Mouse (Mus musculus) layer of hippocampus, postnatal 25 days (tissue): Measurements from ENCODE around the gene Mmp15. TPM values are rescaled to one million over a fixed set of nuclear protein-coding genes. Genes with fewer than 3 reads are reported as not detected.
"Not testable (repeated sequence)": the region's sequence is repeated elsewhere in the genome, so short reads cannot be mapped to it uniquely, and the experiment has no call there.

Source experiments
- DNase-seq, 2 experiments: peaks; one replicate each; pipeline ENCODE4 v3.0.0; 2022; ENCODE audit warnings: mixed read lengths in 2 of 2, low spot score in 1 of 2; ENCODE audit errors: extremely low spot score in 1 of 2
- total RNA-seq, 2 experiments: library from RNA; stranded (reverse); gene quantifications; 2 replicates each; pipeline ENCODE4 v1.2.3; 2021

Gene Mmp15
- total RNA-seq, 2 experiments from 2014 or later: 22.4 to 26.0 TPM

DNA sequence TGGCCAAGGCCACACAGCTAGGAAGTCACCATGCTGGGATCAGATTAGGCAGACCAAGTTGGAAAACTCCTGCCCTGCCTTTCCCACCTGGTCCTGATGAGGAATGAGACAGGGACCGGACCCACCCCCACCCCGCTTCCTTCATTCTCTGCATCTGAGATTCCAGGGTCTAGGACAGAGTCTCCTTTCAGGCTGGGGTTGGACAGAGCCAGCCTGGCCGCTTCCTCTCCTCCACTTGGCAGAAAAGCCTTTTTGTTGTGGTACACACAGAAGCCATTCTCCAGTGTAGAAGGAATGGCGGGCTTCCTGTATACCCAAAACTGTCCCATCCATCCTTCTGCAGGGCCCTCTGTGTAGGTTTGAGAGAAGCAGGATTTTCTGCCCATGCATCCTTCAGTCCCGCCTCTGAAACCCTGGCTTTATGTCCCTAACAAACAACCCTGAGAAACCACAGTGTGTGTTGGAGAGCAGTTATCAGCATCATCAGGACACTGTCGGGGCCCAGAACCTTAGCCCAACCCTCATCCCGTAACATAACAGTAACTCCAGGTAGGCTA is 23.4 kb downstream of the Mmp15 start:
- no peak for DNase-seq

DNA sequence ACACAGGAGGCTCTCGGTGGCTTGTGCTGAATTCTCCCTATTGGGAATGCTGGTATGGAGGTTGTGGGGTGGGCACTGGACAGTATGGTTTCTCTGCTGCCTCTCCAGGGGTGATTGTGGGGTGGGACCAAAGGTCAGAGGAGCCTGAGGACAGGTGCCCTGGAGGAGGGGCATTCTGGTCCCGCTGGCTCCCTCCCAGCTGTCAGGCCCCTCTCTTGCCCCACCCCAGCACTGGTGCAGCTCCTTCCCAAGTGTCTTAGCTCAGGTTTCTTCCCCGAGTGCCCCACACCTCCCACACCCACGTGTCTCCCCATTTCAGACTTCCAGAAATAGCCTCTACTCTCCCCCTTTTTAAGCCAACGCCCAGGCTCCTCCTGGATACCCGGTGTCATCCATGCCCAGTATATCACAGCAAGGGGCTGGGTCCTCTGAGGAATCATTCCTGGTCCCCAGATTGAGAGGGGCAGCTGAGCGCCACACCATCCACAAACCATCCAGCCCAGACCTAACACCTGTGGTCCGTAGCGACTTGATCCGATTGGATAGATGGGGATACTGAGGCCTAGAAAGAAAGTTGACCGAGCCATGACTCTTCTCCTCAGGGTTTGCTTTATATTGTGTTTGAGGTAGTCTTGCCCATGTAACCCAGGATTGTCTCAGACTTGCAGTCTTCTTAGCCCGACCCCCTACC is 24.4 kb downstream of the Mmp15 start:
- DNase-seq: no peak

DNA sequence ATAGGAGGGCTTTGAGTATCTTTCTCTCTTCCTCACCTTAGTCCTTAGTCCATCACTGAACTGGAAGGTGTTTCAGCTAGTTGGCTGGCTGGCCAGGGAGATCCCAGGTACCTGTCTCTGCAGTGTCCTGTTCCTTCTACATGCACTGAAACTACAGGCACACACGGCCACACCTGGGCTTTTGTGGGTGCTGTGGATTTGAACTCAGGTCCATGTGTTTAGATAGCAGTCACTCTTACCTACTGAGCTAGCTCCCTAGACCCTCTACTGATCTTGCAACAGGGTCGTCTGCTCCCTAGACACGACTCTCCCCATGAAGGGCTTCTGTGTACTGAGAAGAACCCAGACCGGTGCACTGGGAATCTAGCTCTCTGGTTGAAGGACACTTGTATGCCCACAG is 25.0 kb downstream of the Mmp15 start:
- DNase-seq: no peak

DNA sequence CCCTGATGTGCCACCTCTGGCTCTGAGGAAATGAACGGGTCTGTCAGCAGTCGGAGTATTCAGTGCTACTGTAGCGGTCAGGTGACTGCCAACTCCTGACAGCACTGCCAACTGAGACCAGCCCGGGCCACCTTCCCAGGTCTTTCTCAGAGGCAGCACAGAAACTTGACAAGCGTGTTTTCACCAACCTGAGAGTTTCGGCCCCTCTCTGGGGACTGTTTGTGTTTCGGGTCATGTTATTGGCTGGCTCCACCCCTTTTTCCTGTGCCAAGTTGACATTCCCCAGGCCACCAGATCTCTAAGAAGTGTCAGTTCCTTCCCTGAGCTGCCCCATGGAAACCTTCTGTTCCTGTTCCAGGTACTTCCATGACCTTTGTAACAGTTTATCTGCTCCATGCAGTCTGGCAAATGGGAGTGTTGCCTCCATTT is 25.8 kb downstream of the Mmp15 start:
- DNase-seq: no peak

DNA sequence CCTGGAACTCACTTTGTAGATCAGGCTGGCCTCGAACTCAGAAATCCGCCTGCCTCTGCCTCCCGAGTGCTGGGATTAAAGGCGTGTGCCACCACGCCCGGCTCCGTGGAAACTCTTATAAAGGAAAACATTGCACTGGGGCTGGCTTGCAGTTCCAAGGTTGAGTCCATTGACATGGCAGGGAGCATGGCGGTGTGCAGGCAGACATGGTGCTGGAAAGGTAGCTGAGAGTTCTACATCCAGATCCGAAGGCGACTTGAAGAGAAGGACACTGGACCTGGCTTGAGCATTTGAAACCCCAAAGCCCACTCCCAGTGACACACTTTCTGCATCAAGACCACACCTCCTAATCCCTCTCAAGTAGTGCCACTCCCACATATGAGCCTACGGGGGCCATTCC is 26.9 kb downstream of the Mmp15 start:
- not testable (repeated sequence) for DNase-seq

DNA sequence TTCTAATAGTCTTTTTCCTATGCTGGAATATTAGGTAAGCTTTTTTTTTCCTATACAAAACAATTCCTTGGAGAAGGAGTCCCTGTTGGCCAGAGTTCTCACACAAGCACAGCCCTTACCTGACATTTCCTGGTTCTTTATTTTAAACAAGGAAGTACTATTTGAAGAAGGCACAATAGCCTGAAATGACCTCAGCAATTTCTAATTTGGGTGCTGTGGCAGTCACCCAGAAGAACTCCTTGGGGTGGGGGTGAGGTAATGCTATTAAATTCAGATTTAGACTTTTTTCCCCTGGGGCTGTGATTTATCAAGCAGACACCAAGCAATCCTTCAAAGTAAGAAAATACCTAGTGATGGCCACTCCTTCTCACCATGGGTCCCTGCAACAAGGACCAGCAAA is 28.9 kb downstream of the Mmp15 start:
- no peak for DNase-seq

DNA sequence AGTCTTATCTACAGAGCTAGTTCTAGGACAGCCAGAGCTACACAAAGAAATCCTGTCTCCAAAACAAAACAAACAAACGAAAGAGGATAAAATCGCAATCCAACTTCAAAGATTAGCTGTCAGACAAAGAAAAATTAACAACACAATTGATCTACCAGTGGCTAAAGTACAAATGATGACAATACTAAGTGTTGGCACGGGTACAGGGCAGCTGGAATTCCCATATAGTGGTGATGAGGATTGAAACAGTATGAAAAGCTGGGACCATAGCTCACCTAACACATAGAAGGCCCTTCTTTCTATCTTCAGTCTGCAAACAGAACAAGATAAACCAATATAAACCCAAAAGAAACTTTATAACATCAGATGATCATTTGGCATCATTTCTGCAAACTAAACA is 29.5 kb downstream of the Mmp15 start:
- no peak for DNase-seq

DNA sequence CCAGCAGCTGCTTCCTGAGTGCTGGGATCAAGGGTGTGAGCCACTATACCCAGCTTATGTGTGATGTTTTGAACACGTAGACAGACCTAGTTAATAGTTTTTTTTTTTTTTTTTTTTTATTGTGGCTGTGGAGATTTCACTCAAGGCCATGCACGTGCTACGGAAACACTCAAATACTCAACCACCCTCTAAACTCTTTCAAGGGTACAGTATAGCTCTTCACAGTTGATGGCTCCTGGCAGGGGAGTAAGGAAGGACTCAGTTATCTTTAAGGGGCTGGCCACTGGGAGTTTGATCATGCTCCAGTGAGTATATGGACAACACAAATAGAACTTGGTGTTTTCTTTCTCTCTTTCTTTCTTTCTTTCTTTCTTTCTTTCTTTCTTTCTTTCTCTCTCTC is 32.4 kb downstream of the Mmp15 start:
- DNase-seq: no peak

DNA sequence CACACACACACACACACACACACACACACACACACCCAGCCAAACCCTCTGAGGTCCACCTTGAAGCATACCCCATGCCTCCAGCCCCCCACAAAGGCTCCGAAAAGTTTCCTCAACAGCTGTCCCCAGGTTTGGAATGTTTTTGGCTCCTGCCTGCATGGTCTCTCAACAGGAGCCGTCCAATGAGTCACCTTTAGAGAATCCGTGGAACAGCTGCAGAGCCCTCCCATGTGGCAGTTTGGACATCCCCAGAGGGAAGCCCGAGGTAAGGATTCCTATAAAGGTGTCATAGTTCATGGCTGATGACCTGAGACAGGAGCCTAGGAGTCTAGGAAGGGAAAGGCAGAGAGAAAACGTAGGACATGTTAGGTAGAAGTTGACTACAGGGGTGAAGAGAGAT is 34.0 kb downstream of the Mmp15 start:
- no peak for DNase-seq

DNA sequence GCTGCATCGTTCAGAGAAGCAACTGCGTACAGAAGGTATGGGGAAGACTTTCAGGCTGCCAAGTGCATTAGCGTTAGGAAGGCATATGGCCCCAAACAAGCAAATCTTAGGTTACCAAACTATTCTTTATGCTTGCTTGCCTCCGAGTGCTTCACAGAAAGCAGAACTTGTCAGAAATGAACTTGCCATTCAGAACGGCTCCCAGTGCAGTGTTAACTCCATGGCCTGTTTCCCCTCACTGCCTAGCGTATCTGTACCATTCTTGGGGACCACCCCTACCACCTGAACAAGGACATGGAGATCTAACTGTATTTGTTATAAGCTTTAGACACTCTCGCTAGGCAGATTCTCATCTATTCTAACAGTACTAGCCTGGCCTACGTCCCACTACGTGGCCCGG is 35.2 kb downstream of the Mmp15 start:
- DNase-seq: no peak

DNA sequence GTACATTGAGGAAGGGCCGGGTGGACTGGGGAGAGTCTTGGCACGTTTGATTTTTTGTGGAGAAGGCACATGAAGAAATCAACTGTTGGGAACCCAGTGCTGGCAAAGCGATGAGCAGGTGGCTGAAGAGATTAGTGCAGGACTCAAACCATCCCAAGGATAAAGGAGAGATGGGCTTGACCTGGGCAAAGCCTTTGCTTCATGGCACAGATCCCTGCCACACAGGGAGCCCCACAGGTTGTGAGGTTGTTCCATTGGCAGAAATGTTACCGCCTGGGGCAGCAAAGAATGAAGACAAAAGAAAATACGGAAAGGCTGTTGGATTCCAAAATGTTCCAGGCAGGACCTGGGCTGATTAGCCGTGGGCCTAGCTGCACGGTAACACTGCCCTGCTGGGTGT is 35.9 kb downstream of the Mmp15 start:
- DNase-seq: no peak

DNA sequence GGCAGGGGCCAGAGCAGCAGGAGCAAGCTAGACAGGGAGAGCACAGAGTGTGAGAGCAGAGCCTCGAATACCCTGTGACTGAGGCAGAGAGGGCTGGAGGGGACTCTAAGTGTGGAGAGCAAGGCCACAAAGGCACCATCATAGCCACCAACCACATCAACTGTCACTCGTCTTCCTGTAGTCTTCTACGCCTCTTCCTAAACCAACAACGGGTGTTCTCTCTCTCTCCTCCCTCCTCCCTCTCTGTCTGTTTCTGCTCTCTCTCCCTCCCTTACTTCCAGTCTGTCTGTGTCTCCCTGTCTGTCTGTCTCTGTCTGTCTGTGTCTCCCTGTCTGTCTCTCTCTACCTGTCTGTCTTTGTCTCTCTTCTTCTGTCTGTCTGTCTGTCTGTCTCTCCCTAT is 38.2 kb downstream of the Mmp15 start:
- no peak for DNase-seq

DNA sequence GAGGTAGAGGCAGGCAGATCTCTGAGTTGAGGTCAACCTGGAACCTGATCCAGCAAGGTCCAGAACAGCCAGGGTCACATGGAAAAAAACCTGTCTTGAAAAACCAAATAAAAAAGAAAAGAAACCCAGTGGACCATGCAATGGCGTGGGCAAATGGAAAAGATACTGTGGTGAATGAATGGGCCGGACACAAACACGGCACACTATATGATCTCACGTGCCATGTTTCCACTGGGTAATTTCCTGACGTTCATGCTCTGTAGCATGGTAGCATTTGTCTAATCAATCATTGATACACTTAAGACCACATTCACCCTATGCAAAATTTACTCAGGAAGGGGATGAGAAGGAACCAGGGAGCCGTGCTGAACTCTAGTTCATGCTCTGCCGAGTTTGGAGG is 39.0 kb downstream of the Mmp15 start:
- DNase-seq: no peak

DNA sequence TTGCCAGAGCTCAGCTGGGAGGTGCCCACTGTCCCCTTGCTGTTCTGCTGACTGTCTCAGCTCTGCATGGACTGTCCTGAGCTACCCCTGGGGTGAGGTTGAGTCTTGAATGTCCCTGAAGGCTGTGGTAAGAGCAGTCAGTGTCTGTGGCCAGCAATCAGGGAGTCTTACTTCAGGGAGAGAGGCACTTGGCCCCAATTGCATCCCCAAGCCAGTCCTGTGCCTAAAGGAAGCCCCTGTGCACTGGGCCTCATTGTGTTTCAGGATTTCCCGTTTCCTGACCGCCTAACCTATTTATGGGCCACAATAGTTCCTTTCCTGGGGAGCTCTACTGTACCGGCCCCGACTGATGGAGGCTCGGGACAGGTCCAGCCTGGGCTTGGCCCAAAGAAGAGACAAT is 40.5 kb downstream of the Mmp15 start:
- DNase-seq: no peak

DNA sequence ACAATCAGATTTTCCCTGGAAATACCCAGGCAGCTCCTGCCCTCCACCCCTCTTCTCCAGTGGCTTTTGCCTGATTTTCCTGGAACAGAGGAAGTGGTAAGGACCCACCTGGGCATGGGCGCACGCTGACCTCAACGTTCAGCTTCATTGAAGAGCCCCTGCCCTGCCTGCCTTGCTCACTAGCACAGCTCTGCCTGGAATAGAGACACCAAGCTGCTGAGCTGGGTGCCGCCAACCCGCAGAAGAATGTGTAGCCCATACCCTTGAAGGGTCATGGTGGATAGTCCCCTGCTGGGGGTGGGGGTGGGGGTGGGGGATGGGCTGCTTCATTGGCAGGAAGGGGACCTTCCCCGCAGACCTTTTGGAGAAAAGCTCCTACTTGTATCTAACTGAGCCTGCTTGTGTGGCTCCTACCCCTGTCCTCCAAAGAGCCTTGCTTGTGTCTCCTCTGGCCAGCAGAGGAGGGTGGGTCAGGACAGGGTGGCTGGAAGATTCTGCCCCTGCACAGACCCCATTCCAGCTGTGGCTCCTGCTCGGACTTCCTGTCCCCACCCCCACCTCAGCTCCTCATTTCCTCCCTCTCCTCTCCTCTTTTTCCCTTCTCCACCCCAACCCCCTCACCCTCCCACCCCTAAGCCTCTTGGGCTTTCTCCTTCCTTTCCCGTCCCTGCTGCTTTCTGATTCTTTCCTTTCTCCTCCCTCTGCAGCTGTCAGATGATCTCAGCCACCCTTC is 43.3 kb downstream of the Mmp15 start:
- DNase-seq: no peak

DNA sequence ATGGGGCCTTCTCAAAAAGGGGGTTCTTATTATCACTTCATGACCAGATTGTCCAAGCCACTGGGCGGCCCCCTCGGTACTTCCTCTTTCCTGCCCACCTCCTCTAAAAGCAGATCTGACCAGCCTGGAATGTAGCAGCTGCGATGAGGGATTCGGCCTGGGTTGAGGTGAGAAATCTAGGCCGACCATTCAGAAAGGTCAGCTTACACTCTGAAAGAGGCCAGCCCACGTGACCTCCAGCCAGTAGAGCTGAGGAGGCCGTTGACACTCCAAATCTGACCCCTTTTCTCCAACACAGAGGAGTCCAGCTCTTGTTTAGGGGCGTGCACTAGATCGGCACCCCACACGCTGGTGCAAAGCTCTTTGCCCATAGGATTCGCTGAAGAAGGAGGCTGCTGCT is 44.7 kb downstream of the Mmp15 start:
- DNase-seq: no peak

DNA sequence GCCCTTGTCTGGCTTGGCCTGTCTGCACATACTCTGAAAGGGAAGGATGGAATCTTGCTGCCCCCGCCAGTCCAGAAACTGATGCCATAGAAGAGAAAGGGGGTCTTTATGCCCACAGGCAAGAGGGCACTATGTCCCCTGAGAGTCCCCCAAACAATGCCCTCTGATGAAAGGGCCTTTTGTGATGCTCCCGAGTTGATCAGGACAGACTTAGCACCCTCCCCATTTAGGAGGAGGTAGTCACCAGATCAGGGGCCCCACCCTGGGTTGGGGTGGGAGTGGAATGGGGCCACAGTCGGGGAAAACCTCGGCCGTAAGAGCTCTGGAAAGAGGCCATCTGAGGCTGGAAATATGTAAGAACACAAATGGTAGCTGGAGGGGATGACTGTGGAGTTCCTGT is 45.1 kb downstream of the Mmp15 start:
- no peak for DNase-seq

DNA sequence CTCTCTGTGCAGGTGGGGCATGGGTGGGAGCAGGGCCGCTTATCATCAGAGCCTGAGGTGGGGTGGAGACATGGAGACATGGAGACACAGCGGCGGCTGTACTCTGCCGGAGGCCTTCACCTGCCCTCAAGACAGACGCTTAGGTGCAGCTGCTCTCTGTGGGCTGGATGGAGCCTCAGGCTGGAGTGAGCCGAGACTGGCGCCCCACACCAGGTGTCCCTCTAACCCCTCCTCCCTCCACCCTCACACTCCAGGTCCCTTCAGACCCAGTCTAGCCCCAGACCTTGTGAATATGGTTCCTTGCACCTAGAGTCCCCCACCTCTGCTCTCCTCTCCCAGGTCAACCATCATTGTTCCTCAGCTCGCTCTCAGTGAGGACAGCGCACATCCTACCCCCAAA is 47.1 kb downstream of the Mmp15 start:
- no peak for DNase-seq

DNA sequence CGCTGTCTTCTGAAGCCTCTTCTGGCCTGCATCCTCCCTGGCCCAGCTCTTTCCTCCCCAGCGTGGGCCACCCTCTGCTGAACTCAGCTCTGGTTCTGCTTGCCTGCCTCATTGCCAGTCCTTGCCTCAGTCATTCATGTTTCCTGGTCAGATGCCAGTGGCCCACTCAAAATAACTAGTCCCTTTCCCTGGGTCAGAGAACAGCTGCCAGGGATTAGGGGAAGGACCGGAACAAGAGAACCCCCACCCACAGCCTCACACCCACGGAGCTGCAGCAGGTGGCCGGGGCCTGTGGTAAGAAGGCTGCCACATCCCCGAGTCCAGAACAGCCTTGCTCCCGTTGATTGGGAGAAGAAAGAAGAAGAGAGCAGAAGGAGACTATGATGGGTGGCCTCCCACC is 49.0 kb downstream of the Mmp15 start:
- no peak for DNase-seq

DNA sequence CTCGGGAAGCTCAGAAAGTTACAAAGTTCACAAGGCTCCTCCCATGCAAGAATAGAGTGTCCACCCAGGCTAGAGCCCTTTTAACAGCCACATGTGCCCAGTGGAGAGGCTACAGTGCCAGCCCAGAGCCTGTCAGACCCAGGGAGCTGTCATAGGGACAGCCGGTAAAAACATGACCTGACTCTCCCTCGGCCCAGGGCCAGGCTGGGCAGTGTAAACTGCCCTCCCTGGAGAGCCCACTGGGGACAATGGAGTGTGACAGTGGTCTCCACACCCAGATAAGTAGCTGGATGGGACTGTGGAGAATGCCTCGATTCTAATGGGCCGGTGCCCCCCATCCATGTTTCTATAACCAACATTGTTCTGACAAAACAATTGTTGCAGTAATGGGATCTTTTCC is 57.5 kb downstream of the Mmp15 start:
- DNase-seq: no peak

DNA sequence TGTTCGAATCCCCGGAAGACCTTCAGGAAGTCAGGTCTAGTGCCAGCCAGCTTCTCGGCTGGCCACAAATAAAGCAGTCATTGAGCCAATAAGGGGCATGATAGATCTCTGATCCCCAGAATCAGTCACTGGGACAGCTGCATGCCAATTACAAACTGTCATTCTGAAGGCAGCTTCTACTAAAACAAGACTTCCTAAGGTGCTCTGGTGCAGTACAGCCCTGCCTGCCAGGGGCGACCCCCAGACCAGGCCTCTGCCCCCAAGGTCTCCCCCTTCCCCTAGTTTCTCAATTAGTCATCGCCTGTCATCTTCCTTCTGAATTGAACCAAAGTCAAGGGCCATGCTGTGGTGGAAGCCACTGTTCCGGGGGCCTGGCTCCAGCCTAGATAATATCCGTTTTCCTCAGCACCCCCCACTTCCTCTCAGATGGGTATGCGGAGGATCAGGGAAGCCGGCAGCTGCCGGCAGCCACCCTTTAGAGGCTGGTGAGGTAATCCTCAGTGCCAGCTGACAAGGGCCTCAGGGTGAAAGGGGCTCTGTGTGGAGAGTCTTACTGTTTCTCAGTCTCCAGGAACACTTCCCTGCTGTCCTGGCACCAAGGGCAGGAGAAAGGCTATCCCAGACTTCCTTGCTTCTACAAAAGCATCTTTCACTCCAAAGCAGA is 59.4 kb downstream of the Mmp15 start:
- no peak for DNase-seq
